Mouse (Mus musculus) spleen, adult 2 months (tissue): Measurements from ENCODE around the gene Ptprn2. TPM values are rescaled to one million over a fixed set of nuclear protein-coding genes. Genes with fewer than 3 reads are reported as not detected.

ENCODE experiments used
- DNase-seq, 2 experiments: peaks; one replicate each; pipeline versions ENCODE4 v3.0.0 to v3.0.0-alpha.2; 2012 to 2021; ENCODE audit warnings: low spot score in 2 of 2, low read depth in 1 of 2
- H3K27ac ChIP-seq: fragments of 200-500 bp; 2 replicates; pipeline ENCODE4 v1.5.1; 2012; ENCODE audit warnings: low read length, inconsistent platforms; ENCODE audit not compliant: insufficient read depth
- H3K27me3 ChIP-seq: fragments of 200-500 bp; 2 replicates; pipeline ENCODE4 v1.6.1; 2012; ENCODE audit warnings: mild to moderate bottlenecking, moderate library complexity, low read length, inconsistent platforms; ENCODE audit not compliant: control insufficient read depth, insufficient read depth
- H3K36me3 ChIP-seq: fragments of 200-500 bp; 2 replicates; pipeline ENCODE4 v1.6.1; 2012; ENCODE audit warnings: mild to moderate bottlenecking, low read length, inconsistent platforms; ENCODE audit not compliant: control insufficient read depth, insufficient read depth
- H3K4me1 ChIP-seq: fragments of 200-500 bp; 2 replicates; pipeline ENCODE4 v1.6.1; 2011; ENCODE audit warnings: inconsistent platforms; ENCODE audit not compliant: control insufficient read depth, insufficient read depth, insufficient read length
- H3K4me3 ChIP-seq: fragments of 200-500 bp; 2 replicates; pipeline ENCODE4 v1.5.1; 2011; ENCODE audit warnings: mild to moderate bottlenecking, inconsistent platforms; ENCODE audit not compliant: insufficient read depth, insufficient read length; ENCODE audit errors: extremely low read depth
- CTCF ChIP-seq: fragments of 200-500 bp; IDR thresholded peaks from 2 replicates; pipeline ENCODE4 v1.5.1; 2011; ENCODE audit warnings: mild to moderate bottlenecking, inconsistent platforms; ENCODE audit not compliant: insufficient read depth, insufficient read length, insufficient replicate concordance; ENCODE audit errors: extremely low read depth
- POLR2A ChIP-seq: fragments of 200-500 bp; IDR thresholded peaks from 2 replicates; pipeline ENCODE4 v1.6.1; 2011; ENCODE audit warnings: low read depth, low read length, inconsistent platforms
- WGBS: fragments of 180-500 bp; shearing (Covaris S2); methylation state at CpG from one replicate; pipeline ENCODE4 v1.1.7; 2018; 5-methylcytosine and 5-hydroxymethylcytosine counted together
- polyA plus RNA-seq: library from polyadenylated mRNA; depleted of rRNA; stranded (reverse); fragments of >200 nt; gene quantifications from 2 replicates; pipeline ENCODE4 v1.2.3, GENCODE M21; 2012

Gene Ptprn2
- polyA plus RNA-seq, 1 experiment: 0.96 TPM

- Histone ChIP-seq H3K27me3 (no peaks in the 10 kb centered on the region), H3K4me3 (no peak overlapping the region), H3K27ac (no peak overlapping the region), H3K36me3 (no peaks in the 10 kb centered on the region), H3K4me1 (no peaks in the 10 kb centered on the region; the same call in 1 of the 2 replicates)
- TF ChIP-seq CTCF: no peak
- TF ChIP-seq POLR2A: no peak
- DNase-seq: no peak
- WGBS: 55% methylated on average over 3 of the region's 3 CpGs
Measured at GRCm38 (mm10) chr12:116628992-116629391, 143.5 kb downstream of the Ptprn2 start.

GRCm38 (mm10) chr12:116637498-116637897, 152.0 kb downstream of the Ptprn2 start:
- Histone ChIP-seq H3K27me3 (no peaks in the 10 kb centered on the region), H3K4me3 (no peak overlapping the region), H3K27ac (no peak overlapping the region), H3K4me1 (no peaks in the 10 kb centered on the region), H3K36me3 (no peaks in the 10 kb centered on the region)
- no peak for DNase-seq
- 62% methylated on average over 2 of the region's 2 CpGs for WGBS
- TF ChIP-seq CTCF: no peak
- no peak for TF ChIP-seq POLR2A

GRCm38 (mm10) chr12:116640871-116641270, 155.4 kb downstream of the Ptprn2 start:
- H3K27me3 ChIP-seq: no peaks in the 10 kb centered on the region
- no peak overlapping the region for H3K4me3 ChIP-seq
- TF ChIP-seq POLR2A (no peak), CTCF (no peak)
- H3K27ac ChIP-seq: no peak overlapping the region
- 9% methylated on average over 4 of the region's 4 CpGs for WGBS
- H3K36me3 ChIP-seq: no peaks in the 10 kb centered on the region
- H3K4me1 ChIP-seq: no peaks in the 10 kb centered on the region
- no peak for DNase-seq

GRCm38 (mm10) chr12:116641339-116642190, 156.0 kb downstream of the Ptprn2 start:
- no peak overlapping the region for H3K27ac ChIP-seq
- no peaks in the 10 kb centered on the region for H3K27me3 ChIP-seq
- no peaks in the 10 kb centered on the region for H3K4me1 ChIP-seq
- TF ChIP-seq CTCF: no peak
- TF ChIP-seq POLR2A: no peak
- H3K36me3 ChIP-seq: no peaks in the 10 kb centered on the region
- no peak for DNase-seq
- H3K4me3 ChIP-seq: no peak overlapping the region
- WGBS: 35% methylated on average over 14 of the region's 14 CpGs

GRCm38 (mm10) chr12:116642191-116642549, 156.7 kb downstream of the Ptprn2 start:
- Histone ChIP-seq H3K4me1 (no peaks in the 10 kb centered on the region), H3K4me3 (no peak overlapping the region)
- no peak for TF ChIP-seq POLR2A
- TF ChIP-seq CTCF: no peak

GRCm38 (mm10) chr12:116646771-116647170, 161.3 kb downstream of the Ptprn2 start:
- Histone ChIP-seq H3K27ac (no peak overlapping the region), H3K27me3 (no peaks in the 10 kb centered on the region), H3K4me1 (no peaks in the 10 kb centered on the region), H3K4me3 (no peak overlapping the region), H3K36me3 (no peaks in the 10 kb centered on the region)
- no peak for DNase-seq
- no peak for TF ChIP-seq CTCF
- no peak for TF ChIP-seq POLR2A

More at GRCm38 (mm10) chr12:116642191-116642549, 156.7 kb downstream of the Ptprn2 start:
- no peak for DNase-seq
- Histone ChIP-seq H3K27ac (no peak overlapping the region), H3K27me3 (no peaks in the 10 kb centered on the region), H3K36me3 (no peaks in the 10 kb centered on the region)
- WGBS: 72% methylated on average over 4 of the region's 4 CpGs

GRCm38 (mm10) chr12:116648584-116649206, 163.2 kb downstream of the Ptprn2 start:
- H3K4me3 ChIP-seq: no peak overlapping the region
- H3K36me3 ChIP-seq: no peaks in the 10 kb centered on the region
- no peak overlapping the region for H3K27ac ChIP-seq
- H3K27me3 ChIP-seq: no peaks in the 10 kb centered on the region
- no peak for TF ChIP-seq POLR2A
- TF ChIP-seq CTCF: no peak
- no peaks in the 10 kb centered on the region for H3K4me1 ChIP-seq
- DNase-seq: no peak
- 79% methylated on average over 4 of the region's 4 CpGs for WGBS
